Mouse (Mus musculus) liver (tissue): ENCODE results near the gene Prtg.

Experiments
- DNase-seq: peaks from one replicate; pipeline ENCODE4 v3.0.0-alpha.2; 2020; ENCODE audit warnings: mixed read lengths

The Prtg gene

GRCm38 (mm10) chr9:72806731-72807419, at the start of gene Prtg:
Gene Prtg, plus strand, starts transcription at chr9:72806874.
- DNase-seq = peak; percentile 21

DNA sequence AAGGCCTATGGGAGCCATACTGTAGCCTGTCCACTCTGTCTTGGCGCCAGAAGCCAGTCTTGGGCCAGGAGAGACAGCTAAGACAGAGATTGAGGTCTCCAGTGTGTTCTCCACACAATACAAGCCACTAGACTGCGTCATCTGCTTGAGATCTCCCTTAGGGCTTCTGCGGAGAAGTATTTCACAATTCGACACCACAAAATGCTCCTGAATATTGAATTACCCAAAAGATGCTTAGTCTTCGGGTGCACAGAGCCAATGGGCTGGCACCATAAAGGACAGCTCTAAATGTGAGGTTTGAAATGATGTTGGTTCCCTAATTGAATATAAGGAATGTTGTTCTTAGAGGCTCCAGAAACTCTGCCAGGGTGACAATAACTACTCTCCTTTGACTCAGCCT, 49.5 kb upstream of the Prtg start:
- DNase-seq = no peak

DNA sequence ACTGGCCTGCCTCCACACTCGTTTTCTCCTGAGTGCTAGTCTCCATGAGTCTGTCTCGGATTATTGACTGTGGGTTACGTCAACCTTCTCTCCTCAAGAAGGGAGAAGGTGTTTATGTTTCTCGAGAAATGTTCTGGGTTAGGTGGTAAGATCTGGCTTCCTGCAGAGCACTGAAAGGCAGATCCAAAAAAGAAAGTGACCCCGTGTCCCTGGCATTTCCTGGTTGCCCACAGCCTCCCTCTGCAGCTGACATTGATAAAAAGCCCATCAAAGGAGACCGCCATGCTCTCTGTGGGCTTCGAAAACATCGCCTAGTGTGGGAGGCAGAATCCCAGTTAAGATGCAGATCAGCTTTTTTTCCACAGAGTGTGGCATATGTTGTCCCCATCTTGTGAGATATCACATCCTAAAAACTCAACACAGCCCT, 48.0 kb upstream of the Prtg start:
- no peak for DNase-seq

GRCm38 (mm10) chr9:72763050-72763718, 43.5 kb upstream of the Prtg start:
- no peak for DNase-seq

DNA sequence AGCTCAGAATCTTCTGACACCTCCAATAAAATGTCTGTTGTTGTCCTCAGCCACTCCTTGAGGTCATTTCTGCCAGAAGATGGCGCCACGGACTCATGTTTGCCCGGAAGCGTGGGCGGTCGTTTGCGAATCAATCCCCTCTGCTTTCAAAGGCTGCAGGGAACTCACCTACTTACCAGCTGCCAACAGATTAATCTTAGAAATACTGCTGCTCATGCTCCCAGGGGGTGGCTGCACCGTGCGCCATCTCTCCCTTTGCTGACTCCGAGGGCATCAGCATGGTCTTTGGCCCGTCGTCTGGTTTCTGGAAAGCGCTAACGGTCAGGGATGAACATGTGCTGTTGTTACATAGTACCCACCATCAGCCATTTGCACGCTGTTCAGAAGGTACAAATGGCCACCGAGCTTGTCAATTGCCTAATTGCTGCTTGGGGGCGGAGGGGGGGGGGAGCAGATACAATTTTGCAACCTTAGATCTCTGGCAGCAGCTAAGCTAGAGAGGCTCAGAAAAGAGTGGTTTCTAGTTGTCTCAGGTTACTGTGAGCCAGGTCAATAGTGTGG, 39.8 kb upstream of the Prtg start:
- peak; percentile 79 for DNase-seq

- DNase-seq = no peak
Measured at GRCm38 (mm10) chr9:72775022-72775421, 31.7 kb upstream of the Prtg start.

- DNase-seq = no peak
Measured at GRCm38 (mm10) chr9:72779004-72779403, 27.7 kb upstream of the Prtg start.

DNA sequence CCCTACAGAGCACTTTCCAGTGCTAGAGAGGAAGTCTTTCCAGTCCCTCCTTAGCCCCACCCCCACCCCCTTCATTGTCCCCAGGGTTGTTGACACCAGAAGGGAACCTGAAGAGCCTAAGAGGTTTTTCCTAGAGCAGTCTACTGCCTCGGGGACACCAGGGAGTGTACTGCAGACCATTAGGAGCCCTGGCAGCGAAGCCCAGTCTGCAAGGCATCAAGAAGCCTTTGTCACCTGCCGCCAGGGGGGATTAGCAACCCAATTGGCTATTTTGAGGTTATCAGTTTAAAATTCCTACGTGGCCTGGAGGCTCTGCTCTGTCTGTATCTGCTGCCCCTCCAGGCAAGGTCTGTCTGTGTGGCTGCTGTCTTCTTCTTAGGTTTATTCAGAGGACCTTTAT, 26.9 kb upstream of the Prtg start:
- no peak for DNase-seq

DNA sequence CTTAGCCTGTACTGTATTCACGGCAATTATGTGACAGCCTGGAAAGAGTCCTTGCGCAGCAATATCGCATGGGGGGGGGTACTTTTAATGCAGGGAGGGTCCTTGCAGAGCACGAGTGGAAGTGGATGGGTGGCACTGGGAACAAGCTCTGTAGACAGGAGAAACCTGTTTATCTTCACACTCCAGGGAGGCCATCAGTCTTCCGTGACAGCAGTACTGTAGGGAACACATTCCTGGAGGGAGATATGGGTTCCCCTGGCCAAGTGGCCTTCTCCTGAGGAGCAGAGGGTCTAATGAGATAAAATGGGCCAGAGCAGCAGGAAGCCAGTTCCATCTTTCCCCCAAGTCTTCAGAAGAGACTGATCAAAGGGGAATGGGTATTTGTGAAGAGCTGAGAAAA, 26.0 kb upstream of the Prtg start:
- DNase-seq = no peak

DNA sequence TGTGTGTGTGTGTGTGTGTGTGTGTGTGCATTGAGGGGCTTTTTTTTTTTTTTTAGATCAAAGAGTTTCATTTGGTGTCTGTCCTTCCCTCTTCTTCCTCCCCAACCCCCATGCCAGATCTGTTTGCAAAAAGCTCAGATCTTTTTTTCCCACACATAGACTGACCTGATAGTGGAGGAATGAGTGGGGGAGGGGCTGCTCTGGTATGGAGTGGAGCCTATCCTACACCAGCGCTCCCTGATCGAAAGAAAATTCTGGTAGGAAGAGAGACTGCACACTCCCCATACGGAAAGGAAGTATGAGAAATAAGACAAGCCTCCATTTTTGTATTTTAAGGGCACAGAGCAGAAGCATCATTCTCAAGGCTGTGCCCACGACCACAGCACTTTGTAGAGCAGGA, 25.2 kb upstream of the Prtg start:
- DNase-seq = peak; percentile 11

GRCm38 (mm10) chr9:72782121-72782520, 24.6 kb upstream of the Prtg start:
- no peak for DNase-seq

DNA sequence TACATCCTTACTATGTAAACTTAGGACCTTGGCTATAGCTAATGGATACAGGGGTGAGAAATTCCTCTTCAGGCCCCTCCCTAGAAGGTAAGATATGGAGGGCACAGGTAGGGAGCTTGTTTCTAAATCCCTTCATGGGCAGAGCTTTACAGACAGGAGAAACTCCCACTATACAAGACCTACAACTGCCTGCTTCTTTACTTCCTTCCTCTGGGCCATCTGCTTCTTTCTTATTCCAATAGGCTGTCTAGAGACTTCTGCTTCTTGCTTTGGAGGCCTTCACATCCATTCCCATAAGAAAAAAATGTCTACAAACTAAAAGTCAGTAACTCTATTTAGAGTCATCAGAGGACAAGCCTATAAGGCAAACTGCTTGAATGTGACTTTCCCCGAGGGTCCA, 18.9 kb upstream of the Prtg start:
- no peak for DNase-seq

DNA sequence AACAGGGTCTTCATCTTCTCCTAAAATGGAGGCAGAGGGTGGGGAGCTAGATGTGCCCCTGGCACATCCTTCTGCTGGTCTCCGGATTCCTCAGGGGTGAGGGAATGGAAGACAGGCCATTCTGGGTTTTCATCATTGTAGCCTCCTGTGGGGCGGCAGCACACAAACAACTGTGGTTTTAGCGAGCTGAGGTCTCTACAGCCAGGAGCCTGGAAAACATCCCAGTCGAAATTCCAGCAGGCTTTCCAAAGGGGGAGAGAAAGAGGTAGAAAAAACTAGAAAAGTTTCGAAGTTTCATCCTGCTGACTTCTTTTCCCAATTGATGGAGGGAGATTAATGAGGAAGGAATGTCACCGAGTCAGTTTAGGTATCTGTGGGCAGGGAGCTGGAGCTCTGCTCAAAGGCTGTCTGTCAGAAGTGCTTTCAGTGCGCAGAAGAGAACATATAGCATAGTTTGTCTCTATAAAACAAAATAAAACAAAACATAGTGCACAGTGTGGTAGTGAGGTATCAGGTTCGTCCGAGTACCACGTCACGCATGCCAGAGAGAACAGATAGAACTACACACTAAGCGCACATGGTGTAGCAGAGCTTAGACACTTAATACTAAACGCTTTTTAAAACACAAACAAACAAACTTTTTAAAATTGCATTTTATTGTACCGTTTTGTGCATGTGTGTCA, 16.0 kb upstream of the Prtg start:
- no peak for DNase-seq

- DNase-seq = no peak
Measured at GRCm38 (mm10) chr9:72791213-72791582, 15.5 kb upstream of the Prtg start.

- DNase-seq = peak; percentile 42
Measured at GRCm38 (mm10) chr9:72791681-72792080, 15.0 kb upstream of the Prtg start.

- DNase-seq = no peak
Measured at GRCm38 (mm10) chr9:72795243-72795642, 11.4 kb upstream of the Prtg start.

DNA sequence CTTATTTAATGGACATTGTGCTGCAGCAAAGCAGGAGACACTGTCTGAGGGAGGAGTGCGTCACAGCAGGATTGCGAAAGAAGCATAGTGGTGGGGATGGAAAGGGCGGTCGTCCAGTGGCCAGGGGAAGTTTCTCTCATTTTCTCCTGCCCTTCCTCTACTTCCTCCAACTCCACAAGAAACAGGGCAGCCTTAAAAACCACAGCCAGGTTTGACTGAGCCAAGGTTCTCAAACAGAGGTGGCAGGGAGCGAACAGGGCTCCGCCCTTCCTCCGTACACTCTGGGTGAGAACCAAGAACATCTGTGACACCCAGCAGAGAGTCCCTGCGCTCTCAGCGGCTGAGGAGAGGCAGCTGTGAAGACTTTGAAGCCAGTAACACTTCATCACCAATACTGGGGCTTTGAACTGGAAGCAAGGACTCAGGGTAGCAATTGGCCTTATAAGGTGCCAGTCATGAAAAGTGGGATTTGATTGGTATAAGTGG, 9.5 kb upstream of the Prtg start:
- peak; percentile 7 for DNase-seq

DNA sequence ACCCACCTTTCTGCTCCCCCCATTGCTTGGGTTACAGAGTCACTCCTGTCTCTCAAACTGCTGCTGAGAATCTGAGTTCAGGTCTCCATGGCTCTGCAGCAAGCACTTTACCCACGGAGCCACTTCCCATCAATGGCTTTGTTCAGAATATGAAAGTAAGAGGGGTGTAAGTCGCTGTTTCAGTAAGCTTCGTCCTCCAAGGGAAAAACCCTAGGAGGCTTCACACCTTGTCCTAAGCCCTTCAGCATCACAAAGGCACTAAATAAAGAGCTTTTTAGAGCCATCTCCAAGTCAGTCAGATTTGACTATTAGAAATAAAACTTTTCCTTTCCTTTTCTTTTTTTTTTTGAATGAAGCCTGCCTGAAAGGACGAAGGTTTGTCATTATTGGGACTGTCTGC, 3.4 kb upstream of the Prtg start:
- DNase-seq = no peak

- no peak for DNase-seq
Measured at GRCm38 (mm10) chr9:72806146-72806545, 528 bp upstream of the Prtg start.

GRCm38 (mm10) chr9:72807420-72808005, 839 bp downstream of the Prtg start:
- peak; percentile 22 for DNase-seq

- no peak for DNase-seq
Measured at GRCm38 (mm10) chr9:72808176-72808575, 1.5 kb downstream of the Prtg start.

GRCm38 (mm10) chr9:72808586-72808985, 1.9 kb downstream of the Prtg start:
- DNase-seq = no peak

DNA sequence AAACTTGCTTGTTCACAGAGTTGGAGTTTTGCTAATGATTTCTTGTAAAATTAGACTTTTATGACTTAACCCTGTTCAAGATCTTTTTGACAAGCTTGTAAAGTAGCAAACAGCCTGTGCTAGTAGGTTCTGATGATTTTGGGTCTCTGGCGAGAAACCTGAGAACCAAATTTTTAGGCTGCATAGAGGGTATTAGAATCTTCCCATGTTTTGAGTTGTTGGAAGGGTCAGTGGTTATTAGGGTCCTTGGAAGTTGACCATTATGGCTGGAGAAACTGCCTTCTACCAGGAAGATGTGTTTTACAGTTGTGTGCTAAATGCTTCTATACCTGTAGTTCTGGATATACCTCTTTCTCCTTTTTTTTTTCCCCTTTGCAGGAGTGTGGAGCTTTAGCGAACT, 2.4 kb downstream of the Prtg start:
- DNase-seq = no peak
